Mouse (Mus musculus) CH12.LX (cell line): ENCODE results near the gene Spon2. TPM values are rescaled to one million over a fixed set of nuclear protein-coding genes. Genes with fewer than 3 reads are reported as not detected.

Source experiments
- DNase-seq: peaks from one replicate; pipeline ENCODE4 v3.0.0-alpha.2; 2013; ENCODE audit errors: extremely low read depth
- H3K27ac ChIP-seq: 2 replicates; pipeline ENCODE4 v1.5.1; 2012; ENCODE audit warnings: low read depth, mild to moderate bottlenecking, control low read depth, moderate library complexity; ENCODE audit not compliant: insufficient read depth
- H3K27me3 ChIP-seq: replicated peaks from 2 replicates; pipeline ENCODE3; 2012; ENCODE audit warnings: inconsistent platforms
- H3K36me3 ChIP-seq, 2 experiments: replicated peaks in 1 of 2; 2 replicates each; pipeline versions ENCODE3 to v1.6.1; 2012; ENCODE audit warnings: inconsistent platforms in 1 of 2, low read length in 1 of 2, mild to moderate bottlenecking in 1 of 2, mixed read lengths in 1 of 2, moderate library complexity in 1 of 2; ENCODE audit not compliant: control insufficient read depth in 1 of 2, insufficient read depth in 1 of 2
- H3K4me1 ChIP-seq, 2 experiments: 2 replicates each; pipeline ENCODE4 v1.6.1; 2012; ENCODE audit warnings: inconsistent platforms in 1 of 2, moderate library complexity in 1 of 2; ENCODE audit not compliant: insufficient read depth in 2 of 2, control insufficient read depth in 1 of 2
- H3K4me2 ChIP-seq: 2 replicates; pipeline ENCODE4 v1.6.1; 2012; ENCODE audit warnings: low read depth, mild to moderate bottlenecking, control low read depth; ENCODE audit not compliant: poor library complexity, insufficient read depth, severe bottlenecking
- H3K4me3 ChIP-seq, 3 experiments: fragments of 150-350 bp in 1 of 3; sonication (generic) in 1 of 3; replicated peaks in 1 of 3; 2 replicates each; pipeline versions ENCODE3 to v1.5.1; 2011 to 2012; ENCODE audit warnings: low read depth in 2 of 3, low read length in 2 of 3, mild to moderate bottlenecking in 2 of 3, moderate library complexity in 2 of 3, control low read depth in 1 of 3, improper control_type of control experiment in 1 of 3, inconsistent platforms in 1 of 3, mixed read lengths in 1 of 3; ENCODE audit not compliant: poor library complexity in 1 of 3
- H3K79me2 ChIP-seq: replicated peaks from 2 replicates; pipeline ENCODE4 v1.6.1; 2012; ENCODE audit warnings: mild to moderate bottlenecking, moderate library complexity; ENCODE audit not compliant: control insufficient read depth, poor library complexity, insufficient read depth, severe bottlenecking; ENCODE audit errors: extremely low read depth
- H3K9ac ChIP-seq: 2 replicates; pipeline ENCODE4 v1.6.1; 2012; ENCODE audit warnings: low read depth, mild to moderate bottlenecking, control low read depth, moderate library complexity; ENCODE audit not compliant: insufficient read depth
- H3K9me3 ChIP-seq: replicated peaks from 2 replicates; pipeline ENCODE3; 2012; ENCODE audit warnings: low read length, inconsistent platforms, mixed read lengths
- BHLHE40 ChIP-seq: IDR thresholded peaks from 2 replicates; pipeline ENCODE4 v1.6.1; 2011; ENCODE audit warnings: mild to moderate bottlenecking, low read depth, low read length, improper control_type of control experiment
- CHD2 ChIP-seq: IDR thresholded peaks from 2 replicates; pipeline ENCODE4 v1.6.1; 2011; ENCODE audit warnings: low read length, improper control_type of control experiment
- E2F4 ChIP-seq: IDR thresholded peaks from 2 replicates; pipeline ENCODE4 v1.6.1; 2011; ENCODE audit warnings: low read depth, low read length, improper control_type of control experiment; ENCODE audit not compliant: insufficient replicate concordance
- EP300 ChIP-seq: IDR thresholded peaks from 2 replicates; pipeline ENCODE4 v1.6.1; 2011; ENCODE audit warnings: low read length, improper control_type of control experiment
- KAT2A ChIP-seq: IDR thresholded peaks from 2 replicates; pipeline ENCODE4 v1.6.1; 2012; ENCODE audit warnings: low read length, improper control_type of control experiment, inconsistent platforms; ENCODE audit not compliant: insufficient replicate concordance
- MAFK ChIP-seq: IDR thresholded peaks from 2 replicates; pipeline ENCODE4 v1.6.1; 2011; ENCODE audit warnings: low read length, improper control_type of control experiment; ENCODE audit not compliant: insufficient replicate concordance
- MAZ ChIP-seq: IDR thresholded peaks from 2 replicates; pipeline ENCODE4 v1.6.1; 2012; ENCODE audit warnings: low read depth, mild to moderate bottlenecking, inconsistent platforms, low read length, improper control_type of control experiment, moderate library complexity
- MEF2A ChIP-seq: IDR thresholded peaks from 2 replicates; pipeline ENCODE4 v1.6.1; 2014; ENCODE audit warnings: low read depth, mild to moderate bottlenecking, inconsistent platforms, low read length, improper control_type of control experiment, borderline replicate concordance
- MXI1 ChIP-seq: IDR thresholded peaks from 2 replicates; pipeline ENCODE4 v1.6.1; 2011; ENCODE audit warnings: mild to moderate bottlenecking, low read depth, low read length, improper control_type of control experiment
- MYC ChIP-seq: IDR thresholded peaks from 2 replicates; pipeline ENCODE4 v1.6.1; 2011; ENCODE audit warnings: low read depth, mild to moderate bottlenecking, improper control_type of control experiment, low read length
- NRF1 ChIP-seq: IDR thresholded peaks from 2 replicates; pipeline ENCODE4 v1.6.1; 2014; ENCODE audit warnings: low read depth, mild to moderate bottlenecking, inconsistent platforms, low read length, improper control_type of control experiment, moderate library complexity
- POLR2A ChIP-seq: IDR thresholded peaks from 2 replicates; pipeline ENCODE4 v1.6.1; 2011; ENCODE audit warnings: low read depth, mild to moderate bottlenecking, improper control_type of control experiment, low read length
- RCOR1 ChIP-seq: conservative IDR thresholded peaks from 2 replicates; pipeline ENCODE4 v1.6.1; 2012; ENCODE audit warnings: low read depth, mild to moderate bottlenecking, inconsistent platforms, low read length, improper control_type of control experiment
- SIN3A ChIP-seq: IDR thresholded peaks from 2 replicates; pipeline ENCODE4 v1.6.1; 2012; ENCODE audit warnings: low read length, improper control_type of control experiment, inconsistent platforms
- SMC3 ChIP-seq: IDR thresholded peaks from 2 replicates; pipeline ENCODE4 v1.6.1; 2011; ENCODE audit warnings: low read depth, low read length, improper control_type of control experiment
- TBP ChIP-seq: conservative IDR thresholded peaks from 2 replicates; pipeline ENCODE4 v1.6.1; 2011; ENCODE audit warnings: low read depth, low read length, improper control_type of control experiment
- USF2 ChIP-seq: conservative IDR thresholded peaks from 2 replicates; pipeline ENCODE4 v1.6.1; 2011; ENCODE audit warnings: low read depth, low read length, improper control_type of control experiment
- ZC3H11A ChIP-seq: IDR thresholded peaks from 2 replicates; pipeline ENCODE4 v1.6.1; 2012; ENCODE audit warnings: low read depth, mild to moderate bottlenecking, inconsistent platforms, low read length, improper control_type of control experiment
- ZNF384 ChIP-seq: IDR thresholded peaks from 2 replicates; pipeline ENCODE4 v1.6.1; 2012; ENCODE audit warnings: low read depth, low read length, improper control_type of control experiment, inconsistent platforms
- dilution Hi-C: fragments of 300-500 bp; cut with MboI; formaldehyde crosslinking; loops from 2 replicates; pipeline ENCODE4 v1.14.3; 2020; ENCODE audit warnings: low sequenced_read_pairs; ENCODE audit not compliant: extremely low pct_unique_long_range_greater_than_20kb, extremely low pct_ligation_motif_present
- in situ Hi-C: fragments of 300-500 bp; cut with MboI; formaldehyde crosslinking; loops from 3 replicates; pipeline ENCODE4 v1.14.3; 2019; ENCODE audit warnings: low sequenced_read_pairs, low pct_ligation_motif_present, low pct_unique_long_range_greater_than_20kb, mixed read lengths
- polyA plus RNA-seq: library from polyadenylated mRNA; unstranded; fragments of >175 nt; gene quantifications from 2 replicates; pipeline ENCODE4 v1.2.1, GENCODE M21; 2012; ENCODE audit warnings: low read depth; ENCODE audit not compliant: insufficient read length
- total RNA-seq, 2 experiments: library from RNA; depleted of rRNA; stranded (reverse); fragments of 300-350 nt in 1 of 2; fragments of >200 nt in 1 of 2; gene quantifications; 2 replicates each; pipeline ENCODE4 v1.2.3; 2012 to 2014

Gene Spon2
- total and polyA plus RNA-seq, 3 experiments = not detected

GRCm38 (mm10) chr5:33195246-33195852, 22.9 kb downstream of the Spon2 start:
- no peak for DNase-seq
- no peaks in the 10 kb centered on the region for H3K9me3 ChIP-seq
- H3K4me1 ChIP-seq = no peaks in the 10 kb centered on the region
- H3K9ac ChIP-seq = no peak overlapping the region
- no peaks in the 10 kb centered on the region for H3K36me3 ChIP-seq
- no peak overlapping the region for H3K4me2 ChIP-seq
- in situ Hi-C loops (no loop called here), dilution Hi-C loops (no loop called here)
- H3K79me2 ChIP-seq = no peaks in the 10 kb centered on the region
- H3K27me3 ChIP-seq = peaks cover 13% of the 10 kb centered on the region
- no peak overlapping the region for H3K4me3 ChIP-seq
- TF ChIP-seq BHLHE40 (no peak), SIN3A (no peak), ZC3H11A (no peak), MAFK (no peak), POLR2A (no peak), ZNF384 (no peak), MYC (no peak), MEF2A (no peak), TBP (no peak), KAT2A (no peak), E2F4 (no peak), MXI1 (no peak), CHD2 (no peak)
- no peak overlapping the region for H3K27ac ChIP-seq

GRCm38 (mm10) chr5:33193567-33193966, 24.7 kb downstream of the Spon2 start:
- Histone ChIP-seq H3K27me3 (peaks cover 11% of the 10 kb centered on the region), H3K36me3 (no peaks in the 10 kb centered on the region), H3K9me3 (no peaks in the 10 kb centered on the region), H3K4me2 (no peak overlapping the region), H3K27ac (no peak overlapping the region), H3K79me2 (no peaks in the 10 kb centered on the region), H3K4me1 (no peaks in the 10 kb centered on the region), H3K4me3 (no peak overlapping the region), H3K9ac (no peak overlapping the region)
- in situ Hi-C loops = no loop called here
- dilution Hi-C loops = no loop called here
- TF ChIP-seq ZC3H11A = no peak
- TF ChIP-seq USF2 = no peak
- no peak for TF ChIP-seq MAZ
- no peak for TF ChIP-seq KAT2A
- no peak for TF ChIP-seq SMC3
- no peak for TF ChIP-seq RCOR1
- no peak for TF ChIP-seq EP300
- no peak for TF ChIP-seq NRF1
- DNase-seq = no peak

Other genes with a start within 250 kb of the Spon2 start
- gene Ywhah, start 199.6 kb downstream of the Spon2 start, total RNA-seq (2012; rRNA removed) = 63.3 and 78.6 TPM in 2 replicates
- gene Ywhah, start 199.6 kb downstream of the Spon2 start, total RNA-seq (2014; rRNA removed) = 188 and 190 TPM in 2 replicates
- 320 and 355 TPM in 2 replicates for gene Ywhah, start 199.6 kb downstream of the Spon2 start, polyA plus RNA-seq
- 0.29 and 0.38 TPM in 2 replicates for gene Slc5a1, start 114.2 kb downstream of the Spon2 start, total RNA-seq (2012; rRNA removed)
- gene Slc5a1, start 114.2 kb downstream of the Spon2 start, total RNA-seq (2014; rRNA removed) = 0.14 and 0.30 TPM in 2 replicates
- 0.19 and 0.33 TPM in 2 replicates for gene Slc5a1, start 114.2 kb downstream of the Spon2 start, polyA plus RNA-seq
- gene Ctbp1, start 56.5 kb upstream of the Spon2 start, total RNA-seq (2012; rRNA removed) = 173 and 187 TPM in 2 replicates
- 101 and 109 TPM in 2 replicates for gene Ctbp1, start 56.5 kb upstream of the Spon2 start, total RNA-seq (2014; rRNA removed)
- 167 and 188 TPM in 2 replicates for gene Ctbp1, start 56.5 kb upstream of the Spon2 start, polyA plus RNA-seq
- gene Maea, start 117.1 kb upstream of the Spon2 start, total RNA-seq (2012; rRNA removed) = 75.0 and 76.9 TPM in 2 replicates
- gene Maea, start 117.1 kb upstream of the Spon2 start, total RNA-seq (2014; rRNA removed) = 75.5 and 91.4 TPM in 2 replicates
- 94.2 and 96.2 TPM in 2 replicates for gene Maea, start 117.1 kb upstream of the Spon2 start, polyA plus RNA-seq
- gene Uvssa, start 160.1 kb upstream of the Spon2 start, total RNA-seq (2012; rRNA removed) = 2.9 and 3.2 TPM in 2 replicates
- 2.5 and 2.6 TPM in 2 replicates for gene Uvssa, start 160.1 kb upstream of the Spon2 start, total RNA-seq (2014; rRNA removed)
- gene Uvssa, start 160.1 kb upstream of the Spon2 start, polyA plus RNA-seq = 5.3 and 5.8 TPM in 2 replicates
- not detected in 2 replicates for gene Nkx1-1, start 215.5 kb upstream of the Spon2 start, total RNA-seq (2012; rRNA removed)
- not detected in 2 replicates for gene Nkx1-1, start 215.5 kb upstream of the Spon2 start, total RNA-seq (2014; rRNA removed)
- not detected in 2 replicates for gene Nkx1-1, start 215.5 kb upstream of the Spon2 start, polyA plus RNA-seq